Mouse (Mus musculus): ENCODE results near the gene Dnmt3b. TPM values are rescaled to one million over a fixed set of nuclear protein-coding genes. Genes with fewer than 3 reads are reported as not detected.

Dnmt3b gene
- polyA plus RNA-seq, 1 experiment from 2014 or later: 13.3 TPM

DNA sequence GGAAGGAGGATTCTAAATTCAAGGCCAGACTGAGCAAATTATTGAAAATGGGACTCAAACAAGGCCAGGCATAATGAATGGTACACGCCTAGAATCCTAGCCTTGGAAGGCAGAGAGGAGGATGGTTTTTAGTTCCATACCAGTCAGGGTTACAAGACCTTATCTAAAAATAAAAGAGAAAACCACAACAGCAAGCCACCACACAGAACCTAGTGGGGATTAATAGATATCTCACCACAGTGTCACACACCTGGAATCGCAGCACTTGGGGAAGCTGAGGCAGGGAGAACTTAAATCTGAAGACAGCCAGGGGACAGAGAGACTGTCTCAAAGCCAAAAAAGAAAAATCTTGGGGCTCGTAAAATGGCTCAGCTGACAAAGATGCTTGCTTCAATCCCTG is 18.3 kb upstream of the Dnmt3b start:
- Histone ChIP-seq H3K27ac (ENCODE audit: low read depth, low read length) (no peak overlapping the region), H3K9me3 (ENCODE audit: control insufficient read depth, low read length) (no peaks in the 10 kb centered on the region), H3K4me3 (ENCODE audit: low read depth, low read length) (no peak overlapping the region), H3K4me1 (ENCODE audit: control insufficient read depth, insufficient read depth, low read length) (no peaks in the 10 kb centered on the region), H3K27me3 (ENCODE audit: control insufficient read depth, insufficient read depth, low read length) (no peaks in the 10 kb centered on the region), H3K4me2 (ENCODE audit: low read depth) (no peak overlapping the region), H3K9ac (ENCODE audit: low read length) (no peak overlapping the region), H3K36me3 (ENCODE audit: control insufficient read depth, insufficient read depth, low read length) (no peaks in the 10 kb centered on the region; the same call in 1 of the 2 replicates)
- DNase-seq (ENCODE audit: low spot score): no peak
- no peak for ATAC-seq (ENCODE audit: insufficient read depth, low FRiP score, low TSS enrichment)
- whole genome bisulfite sequencing: 93% methylated on average over 3 of the region's 3 CpGs

DNA sequence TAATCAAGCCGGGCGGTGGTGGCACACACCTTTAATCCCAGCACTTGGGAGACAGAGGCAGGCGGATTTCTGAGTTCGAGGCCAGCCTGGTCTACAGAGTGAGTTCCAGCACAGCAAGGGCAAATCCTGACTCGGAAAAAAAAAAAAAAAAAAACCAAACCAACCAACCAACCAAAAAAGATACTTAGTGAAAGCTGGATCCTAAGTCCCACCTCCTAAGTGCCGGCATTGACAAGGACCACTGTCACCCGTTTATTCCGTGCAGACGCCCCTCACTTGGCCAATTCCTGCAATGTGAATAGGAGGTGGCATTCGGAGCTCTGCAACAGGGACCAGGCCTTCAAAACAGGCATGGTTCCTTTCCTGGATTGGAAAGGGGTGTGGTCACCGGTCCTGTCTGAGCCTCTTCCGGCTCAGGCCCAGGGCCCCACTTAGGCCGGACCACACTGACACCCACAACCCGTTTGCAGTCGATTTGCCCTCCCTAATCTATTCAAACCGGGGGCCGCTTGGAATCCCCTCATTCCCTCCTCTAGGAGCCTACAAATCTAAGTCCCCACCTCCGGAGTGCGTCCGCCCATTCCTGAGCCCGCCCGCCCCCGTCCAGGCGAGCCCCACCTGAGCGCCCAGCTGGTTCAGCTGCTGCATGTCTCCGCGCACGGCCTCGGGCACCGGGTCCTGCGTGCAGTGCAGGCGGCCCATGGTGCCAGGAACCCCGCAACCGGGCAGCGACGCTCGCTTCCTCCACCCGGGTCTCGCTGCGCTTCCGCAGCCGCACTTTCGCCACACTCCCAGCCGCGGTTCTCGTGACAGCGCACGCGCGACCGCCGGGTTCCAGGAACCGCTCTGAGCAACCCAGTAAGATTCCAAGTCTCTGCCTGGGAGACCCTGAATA is 17.0 kb upstream of the Dnmt3b start, which contains the start of gene Commd7:
Commd7 (minus strand) TSS at position 806 of the 895 bp plus-strand sequence.
- WGBS: 6% methylated on average over 53 of the region's 53 CpGs
- Histone ChIP-seq H3K9me3 (ENCODE audit: control insufficient read depth, low read length) (no peaks in the 10 kb centered on the region), H3K4me1 (ENCODE audit: control insufficient read depth, insufficient read depth, low read length) (no peaks in the 10 kb centered on the region), H3K27ac (ENCODE audit: low read depth, low read length) (peak within 1 kb of the TSS; percentile 83), H3K4me3 (ENCODE audit: low read depth, low read length) (peak within 1 kb of the TSS; percentile 84), H3K4me2 (ENCODE audit: low read depth) (peak within 1 kb of the TSS; percentile 67), H3K36me3 (ENCODE audit: control insufficient read depth, insufficient read depth, low read length) (no peaks in the 10 kb centered on the region), H3K27me3 (ENCODE audit: control insufficient read depth, insufficient read depth, low read length) (no peaks in the 10 kb centered on the region), H3K9ac (ENCODE audit: low read length) (peak within 1 kb of the TSS; percentile 90)
- ATAC-seq (ENCODE audit: insufficient read depth, low FRiP score, low TSS enrichment) (peak; percentile 89), DNase-seq (ENCODE audit: low spot score) (peak; percentile 89)

DNA sequence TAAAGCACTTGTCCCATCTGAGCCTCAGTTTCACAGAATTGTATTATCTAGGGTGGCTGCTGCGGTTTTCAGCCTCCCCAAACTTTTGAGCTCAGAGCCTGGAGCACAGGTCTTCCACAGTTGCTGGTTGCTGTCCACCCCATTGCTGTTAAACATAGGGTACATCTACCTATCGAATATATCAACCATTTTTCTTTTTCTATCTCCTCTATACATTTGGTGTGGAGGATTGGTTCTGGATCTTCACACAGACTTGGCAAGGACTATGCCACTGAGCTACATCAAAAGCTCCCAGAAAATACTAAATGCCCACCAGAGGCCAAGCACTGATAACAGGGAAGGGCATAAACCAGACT is 16.4 kb upstream of the Dnmt3b start:
- peak overlapping the region; percentile 67 for H3K4me2 ChIP-seq (ENCODE audit: low read depth)
- peak overlapping the region; percentile 90 for H3K9ac ChIP-seq (ENCODE audit: low read length)
- ATAC-seq (ENCODE audit: insufficient read depth, low FRiP score, low TSS enrichment) (no peak), DNase-seq (ENCODE audit: low spot score) (no peak)
- H3K27me3 ChIP-seq (ENCODE audit: control insufficient read depth, insufficient read depth, low read length): no peaks in the 10 kb centered on the region
- no peaks in the 10 kb centered on the region for H3K4me1 ChIP-seq (ENCODE audit: control insufficient read depth, insufficient read depth, low read length)
- peak overlapping the region; percentile 84 for H3K4me3 ChIP-seq (ENCODE audit: low read depth, low read length)
- WGBS: 29% methylated on average over 2 of the region's 2 CpGs
- H3K9me3 ChIP-seq (ENCODE audit: control insufficient read depth, low read length): no peaks in the 10 kb centered on the region
- H3K36me3 ChIP-seq (ENCODE audit: control insufficient read depth, insufficient read depth, low read length): no peaks in the 10 kb centered on the region
- H3K27ac ChIP-seq (ENCODE audit: low read depth, low read length): no peak overlapping the region

DNA sequence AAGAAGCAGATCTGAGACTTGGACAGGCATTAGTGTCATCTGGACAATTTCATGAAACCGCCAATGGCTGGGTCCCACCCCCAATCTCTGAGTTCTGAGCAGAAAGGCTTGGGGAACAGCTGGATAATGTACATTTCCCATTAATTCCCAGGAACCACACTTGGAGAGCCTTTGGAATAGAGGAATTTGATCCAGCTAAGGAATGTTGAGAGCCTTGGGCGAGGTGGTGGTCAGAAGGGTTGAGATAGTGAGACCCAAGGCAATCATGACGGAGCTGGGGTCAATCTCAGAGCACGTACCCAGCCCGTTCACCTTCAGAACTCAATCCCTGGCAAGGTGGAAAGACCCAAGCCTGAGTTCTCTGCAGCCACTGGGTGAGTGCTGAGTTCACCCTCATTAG is 16.0 kb upstream of the Dnmt3b start:
- H3K4me2 ChIP-seq (ENCODE audit: low read depth): peak overlapping the region; percentile 67
- H3K9me3 ChIP-seq (ENCODE audit: control insufficient read depth, low read length): no peaks in the 10 kb centered on the region
- H3K9ac ChIP-seq (ENCODE audit: low read length): peak overlapping the region; percentile 90; the same call in 1 of the 2 replicates
- 89% methylated on average over 5 of the region's 5 CpGs for WGBS
- no peaks in the 10 kb centered on the region for H3K27me3 ChIP-seq (ENCODE audit: control insufficient read depth, insufficient read depth, low read length)
- ATAC-seq (ENCODE audit: insufficient read depth, low FRiP score, low TSS enrichment) (no peak), DNase-seq (ENCODE audit: low spot score) (no peak)
- H3K4me1 ChIP-seq (ENCODE audit: control insufficient read depth, insufficient read depth, low read length): no peaks in the 10 kb centered on the region
- no peaks in the 10 kb centered on the region for H3K36me3 ChIP-seq (ENCODE audit: control insufficient read depth, insufficient read depth, low read length)
- no peak overlapping the region for H3K27ac ChIP-seq (ENCODE audit: low read depth, low read length)
- no peak overlapping the region for H3K4me3 ChIP-seq (ENCODE audit: low read depth, low read length)

- H3K36me3 ChIP-seq (ENCODE audit: control insufficient read depth, insufficient read depth, low read length): no peaks in the 10 kb centered on the region
- no peaks in the 10 kb centered on the region for H3K4me1 ChIP-seq (ENCODE audit: control insufficient read depth, insufficient read depth, low read length)
- H3K4me3 ChIP-seq (ENCODE audit: low read depth, low read length): no peak overlapping the region
- no peak for ATAC-seq (ENCODE audit: insufficient read depth, low FRiP score, low TSS enrichment)
- H3K27me3 ChIP-seq (ENCODE audit: control insufficient read depth, insufficient read depth, low read length): no peaks in the 10 kb centered on the region
- no peak overlapping the region for H3K9ac ChIP-seq (ENCODE audit: low read length)
- no peak overlapping the region for H3K4me2 ChIP-seq (ENCODE audit: low read depth)
- no peak overlapping the region for H3K27ac ChIP-seq (ENCODE audit: low read depth, low read length)
- DNase-seq (ENCODE audit: low spot score): peak; percentile 14
- no peaks in the 10 kb centered on the region for H3K9me3 ChIP-seq (ENCODE audit: control insufficient read depth, low read length)
- 26% methylated on average over 15 of the region's 15 CpGs for WGBS
These were observed 10.1 kb upstream of the Dnmt3b start for GRCm38 (mm10) chr2:153638977-153639680.

DNA sequence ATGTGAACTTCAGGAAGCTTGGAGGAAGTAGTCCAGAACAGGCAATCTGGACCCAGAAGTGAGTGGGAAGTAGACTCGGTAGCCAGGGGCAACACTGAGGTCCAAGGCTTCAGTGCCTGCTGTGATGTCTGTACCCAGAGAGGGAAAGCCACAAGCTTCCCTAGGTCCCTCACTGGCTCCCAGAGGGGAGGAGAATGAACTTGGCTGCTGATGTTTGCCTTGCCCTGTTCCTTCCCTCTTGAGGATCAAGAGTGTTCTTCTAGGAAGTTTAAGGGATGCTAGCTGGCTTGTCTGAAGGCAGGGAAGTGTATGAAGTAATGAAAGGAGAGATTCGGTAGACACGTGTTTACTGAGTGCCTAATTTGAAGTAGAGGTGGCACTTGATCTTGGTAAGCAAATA is 6.8 kb upstream of the Dnmt3b start:
- Histone ChIP-seq H3K27ac (ENCODE audit: low read depth, low read length) (no peak overlapping the region), H3K9me3 (ENCODE audit: control insufficient read depth, low read length) (no peaks in the 10 kb centered on the region), H3K9ac (ENCODE audit: low read length) (no peak overlapping the region), H3K27me3 (ENCODE audit: control insufficient read depth, insufficient read depth, low read length) (no peaks in the 10 kb centered on the region), H3K36me3 (ENCODE audit: control insufficient read depth, insufficient read depth, low read length) (no peaks in the 10 kb centered on the region), H3K4me1 (ENCODE audit: control insufficient read depth, insufficient read depth, low read length) (no peaks in the 10 kb centered on the region), H3K4me3 (ENCODE audit: low read depth, low read length) (no peak overlapping the region), H3K4me2 (ENCODE audit: low read depth) (no peak overlapping the region)
- ATAC-seq (ENCODE audit: insufficient read depth, low FRiP score, low TSS enrichment) (no peak), DNase-seq (ENCODE audit: low spot score) (no peak)
- 17% methylated on average over 3 of the region's 3 CpGs for WGBS

GRCm38 (mm10) chr2:153642999-153643398 is 6.3 kb upstream of the Dnmt3b start:
- Histone ChIP-seq H3K4me1 (ENCODE audit: control insufficient read depth, insufficient read depth, low read length) (no peaks in the 10 kb centered on the region), H3K4me3 (ENCODE audit: low read depth, low read length) (no peak overlapping the region), H3K4me2 (ENCODE audit: low read depth) (no peak overlapping the region), H3K9me3 (ENCODE audit: control insufficient read depth, low read length) (no peaks in the 10 kb centered on the region), H3K36me3 (ENCODE audit: control insufficient read depth, insufficient read depth, low read length) (no peaks in the 10 kb centered on the region), H3K9ac (ENCODE audit: low read length) (no peak overlapping the region), H3K27me3 (ENCODE audit: control insufficient read depth, insufficient read depth, low read length) (no peaks in the 10 kb centered on the region), H3K27ac (ENCODE audit: low read depth, low read length) (no peak overlapping the region)
- 26% methylated on average over 6 of the region's 6 CpGs for WGBS
- DNase-seq (ENCODE audit: low spot score) (no peak), ATAC-seq (ENCODE audit: insufficient read depth, low FRiP score, low TSS enrichment) (no peak)

- WGBS: 17% methylated on average over 14 of the region's 14 CpGs
- ATAC-seq (ENCODE audit: insufficient read depth, low FRiP score, low TSS enrichment): no peak; the same call in 1 of the 2 replicates
- Histone ChIP-seq H3K9me3 (ENCODE audit: control insufficient read depth, low read length) (no peaks in the 10 kb centered on the region), H3K4me2 (ENCODE audit: low read depth) (peak overlapping the region; percentile 95), H3K27me3 (ENCODE audit: control insufficient read depth, insufficient read depth, low read length) (no peaks in the 10 kb centered on the region), H3K27ac (ENCODE audit: low read depth, low read length) (no peak overlapping the region), H3K36me3 (ENCODE audit: control insufficient read depth, insufficient read depth, low read length) (no peaks in the 10 kb centered on the region), H3K9ac (ENCODE audit: low read length) (peak overlapping the region; percentile 84), H3K4me3 (ENCODE audit: low read depth, low read length) (peak overlapping the region; percentile 76), H3K4me1 (ENCODE audit: control insufficient read depth, insufficient read depth, low read length) (peaks cover 9% of the 10 kb centered on the region)
- no peak for DNase-seq (ENCODE audit: low spot score)
These were observed 415 bp upstream of the Dnmt3b start for GRCm38 (mm10) chr2:153648773-153649297.
